Mouse (Mus musculus) heart, postnatal 0 days (tissue): ENCODE measurements around the gene Ctdnep1.

ENCODE experiments used
- CTCF ChIP-seq: IDR thresholded peaks from 2 replicates; pipeline ENCODE4 v1.5.1; 2016; ENCODE audit warnings: antibody characterized with exemption, control low read depth, low read depth
- EP300 ChIP-seq: IDR thresholded peaks from 2 replicates; pipeline ENCODE4 v1.6.1; 2016; ENCODE audit warnings: antibody characterized with exemption, low read depth

GRCm38 (mm10) chr11:69976271-69976670 lies 4.7 kb upstream of the Ctdnep1 start:
- TF ChIP-seq CTCF, result no peak
- TF ChIP-seq EP300, result no peak
